Mouse (Mus musculus) small intestine, adult 2 months (tissue): Measurements from ENCODE around the gene Snn. TPM values are rescaled to one million over a fixed set of nuclear protein-coding genes. Genes with fewer than 3 reads are reported as not detected.

Source experiments
- H3K27ac ChIP-seq: fragments of 200-500 bp; 2 replicates; pipeline ENCODE4 v1.5.1; 2012; ENCODE audit warnings: low read depth, low read length, control low read depth, inconsistent platforms; ENCODE audit not compliant: insufficient read depth
- H3K27me3 ChIP-seq: fragments of 200-500 bp; 2 replicates; pipeline ENCODE4 v1.6.1; 2012; ENCODE audit warnings: mild to moderate bottlenecking, moderate library complexity, low read length, inconsistent platforms; ENCODE audit not compliant: control insufficient read depth, insufficient read depth
- H3K36me3 ChIP-seq: fragments of 200-500 bp; 2 replicates; pipeline ENCODE4 v1.6.1; 2012; ENCODE audit warnings: mild to moderate bottlenecking, low read length, control low read depth, inconsistent platforms; ENCODE audit not compliant: control insufficient read depth, insufficient read depth
- H3K4me1 ChIP-seq: fragments of 200-500 bp; 2 replicates; pipeline ENCODE4 v1.6.1; 2012; ENCODE audit warnings: low read length, inconsistent platforms, mixed read lengths; ENCODE audit not compliant: control insufficient read depth, insufficient read depth, insufficient read length
- H3K4me3 ChIP-seq: fragments of 200-500 bp; 2 replicates; pipeline ENCODE4 v1.5.1; 2012; ENCODE audit warnings: low read depth, mild to moderate bottlenecking, control low read depth, inconsistent platforms, low read length, moderate library complexity
- CTCF ChIP-seq: fragments of 200-500 bp; IDR thresholded peaks from 2 replicates; pipeline ENCODE4 v1.5.1; 2012; ENCODE audit warnings: low read depth, mild to moderate bottlenecking, control low read depth, inconsistent platforms, low read length, moderate library complexity, mixed read lengths; ENCODE audit not compliant: insufficient replicate concordance, insufficient read length; ENCODE audit errors: extremely low read depth
- POLR2A ChIP-seq: fragments of 200-500 bp; IDR thresholded peaks from 2 replicates; pipeline ENCODE4 v1.6.1; 2012; ENCODE audit warnings: low read depth, mild to moderate bottlenecking, control low read depth, inconsistent platforms, low read length, moderate library complexity
- WGBS: fragments of 180-500 bp; shearing (Covaris S2); methylation state at CpG from one replicate; pipeline ENCODE4 v1.1.7; 2018; 5-methylcytosine and 5-hydroxymethylcytosine counted together
- polyA plus RNA-seq: library from polyadenylated mRNA; depleted of rRNA; stranded (reverse); fragments of >200 nt; gene quantifications from 2 replicates; pipeline ENCODE4 v1.2.3, GENCODE M21; 2012

Gene Snn
- polyA plus RNA-seq, 1 experiment: 4.3 TPM

- Histone ChIP-seq H3K27me3 (no peaks in the 10 kb centered on the region), H3K4me1 (peaks cover 4% of the 10 kb centered on the region; the same call in 1 of the 2 replicates), H3K4me3 (no peak overlapping the region), H3K36me3 (no peaks in the 10 kb centered on the region), H3K27ac (no peak overlapping the region)
- WGBS: 41% methylated on average over 11 of the region's 11 CpGs
- TF ChIP-seq CTCF: no peak
- TF ChIP-seq POLR2A: no peak
Measured at GRCm38 (mm10) chr16:11017807-11018595, 42.7 kb upstream of the Snn start.

GRCm38 (mm10) chr16:11021403-11022112 lies 39.2 kb upstream of the Snn start:
- H3K4me3 ChIP-seq: no peak overlapping the region
- no peaks in the 10 kb centered on the region for H3K27me3 ChIP-seq
- peaks cover 2% of the 10 kb centered on the region; the same call in 1 of the 2 replicates for H3K4me1 ChIP-seq
- no peak overlapping the region for H3K27ac ChIP-seq
- no peaks in the 10 kb centered on the region for H3K36me3 ChIP-seq
- 70% methylated on average over 3 of the region's 3 CpGs for WGBS
- TF ChIP-seq POLR2A: no peak
- TF ChIP-seq CTCF: no peak

GRCm38 (mm10) chr16:11022113-11022489 lies 38.6 kb upstream of the Snn start:
- no peaks in the 10 kb centered on the region for H3K27me3 ChIP-seq
- H3K4me1 ChIP-seq: peaks cover 2% of the 10 kb centered on the region; the same call in 1 of the 2 replicates
- no peak overlapping the region for H3K27ac ChIP-seq
- 80% methylated on average over 4 of the region's 4 CpGs for WGBS
- TF ChIP-seq POLR2A (no peak), CTCF (no peak)
- H3K4me3 ChIP-seq: no peak overlapping the region
- no peaks in the 10 kb centered on the region for H3K36me3 ChIP-seq

GRCm38 (mm10) chr16:11023618-11024017 lies 37.1 kb upstream of the Snn start:
- no peaks in the 10 kb centered on the region; the same call in 1 of the 2 replicates for H3K4me1 ChIP-seq
- TF ChIP-seq CTCF: no peak
- TF ChIP-seq POLR2A: no peak
- 72% methylated on average over 5 of the region's 5 CpGs for WGBS
- no peak overlapping the region for H3K4me3 ChIP-seq
- H3K27me3 ChIP-seq: no peaks in the 10 kb centered on the region
- H3K36me3 ChIP-seq: no peaks in the 10 kb centered on the region
- H3K27ac ChIP-seq: no peak overlapping the region

GRCm38 (mm10) chr16:11024841-11025240 lies 35.9 kb upstream of the Snn start:
- 75% methylated on average over 3 of the region's 3 CpGs for WGBS
- H3K4me3 ChIP-seq: no peak overlapping the region
- no peak overlapping the region for H3K27ac ChIP-seq
- no peaks in the 10 kb centered on the region; the same call in 1 of the 2 replicates for H3K4me1 ChIP-seq
- no peaks in the 10 kb centered on the region for H3K36me3 ChIP-seq
- H3K27me3 ChIP-seq: no peaks in the 10 kb centered on the region
- TF ChIP-seq POLR2A (no peak), CTCF (no peak)

GRCm38 (mm10) chr16:11028206-11028605 lies 32.5 kb upstream of the Snn start:
- 85% methylated on average over 7 of the region's 7 CpGs for WGBS
- H3K27me3 ChIP-seq: no peaks in the 10 kb centered on the region
- no peak overlapping the region for H3K27ac ChIP-seq
- H3K4me1 ChIP-seq: no peaks in the 10 kb centered on the region; the same call in 1 of the 2 replicates
- no peaks in the 10 kb centered on the region for H3K36me3 ChIP-seq
- TF ChIP-seq POLR2A (no peak), CTCF (no peak)
- H3K4me3 ChIP-seq: no peak overlapping the region

- TF ChIP-seq POLR2A (no peak), CTCF (no peak)
- Histone ChIP-seq H3K36me3 (no peaks in the 10 kb centered on the region), H3K27ac (no peak overlapping the region), H3K4me1 (no peaks in the 10 kb centered on the region), H3K27me3 (no peaks in the 10 kb centered on the region), H3K4me3 (no peak overlapping the region)
- WGBS: 74% methylated on average over 4 of the region's 4 CpGs
Measured at GRCm38 (mm10) chr16:11030844-11031243, 29.9 kb upstream of the Snn start.
